Mouse (Mus musculus) megakaryocyte, embryonic 14.5 days (primary cell): ENCODE measurements around the gene Ssrp1. TPM values are rescaled to one million over a fixed set of nuclear protein-coding genes. Genes with fewer than 3 reads are reported as not detected.

Source experiments
- H3K27me3 ChIP-seq: replicated peaks from 2 replicates; pipeline ENCODE3; 2012; ENCODE audit warnings: inconsistent platforms
- H3K36me3 ChIP-seq: replicated peaks from 2 replicates; pipeline ENCODE3; 2012; ENCODE audit warnings: low read length, inconsistent platforms, mixed read lengths
- H3K4me1 ChIP-seq: 2 replicates; pipeline ENCODE4 v1.6.1; 2012; ENCODE audit warnings: inconsistent platforms
- H3K4me3 ChIP-seq: replicated peaks from 2 replicates; pipeline ENCODE3; 2012; ENCODE audit warnings: moderate library complexity, mild to moderate bottlenecking, inconsistent platforms
- H3K9me3 ChIP-seq: 2 replicates; pipeline ENCODE4 v1.6.1; 2012; ENCODE audit warnings: inconsistent platforms
- FLI1 ChIP-seq: IDR thresholded peaks from 2 replicates; pipeline ENCODE4 v1.6.1; 2012; ENCODE audit warnings: low read length, inconsistent platforms, mixed read lengths
- GATA1 ChIP-seq: IDR thresholded peaks from 3 replicates; pipeline ENCODE4 v1.6.1; 2012; ENCODE audit warnings: mixed read lengths, low read length, inconsistent platforms, borderline replicate concordance
- polyA plus RNA-seq: library from polyadenylated mRNA; stranded (reverse); fragments of >175 nt; gene quantifications from 2 replicates; pipeline ENCODE4 v1.2.3, GENCODE M21; 2012; ENCODE audit warnings: low replicate concordance; ENCODE audit not compliant: insufficient read depth

Ssrp1 gene
- polyA plus RNA-seq, 1 experiment = 23.0 TPM

DNA sequence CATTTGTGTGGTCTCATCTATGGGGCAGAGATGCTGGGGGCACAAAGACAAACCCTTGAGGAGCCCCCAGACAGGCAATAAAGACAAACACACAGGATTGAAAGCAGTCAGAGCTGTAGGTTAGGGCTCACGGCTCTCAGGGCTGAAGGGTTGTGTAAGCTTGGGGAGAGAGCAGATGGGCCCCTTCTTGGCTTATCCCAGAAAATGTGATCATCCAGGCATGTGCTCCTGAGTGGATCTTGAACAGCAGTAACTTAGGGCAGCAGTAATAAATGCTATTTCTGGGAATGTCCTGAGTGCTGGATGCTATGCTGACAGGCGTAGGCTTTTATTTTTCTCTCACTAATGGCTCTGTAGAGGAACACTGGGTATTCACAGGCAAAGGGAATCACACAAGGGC, 31.6 kb downstream of the Ssrp1 start:
- H3K4me1 ChIP-seq = no peaks in the 10 kb centered on the region
- H3K4me3 ChIP-seq = no peak overlapping the region
- TF ChIP-seq GATA1 (no peak), FLI1 (no peak)
- H3K9me3 ChIP-seq = no peaks in the 10 kb centered on the region
- H3K27me3 ChIP-seq = peaks cover 52% of the 10 kb centered on the region
- no peaks in the 10 kb centered on the region for H3K36me3 ChIP-seq

GRCm38 (mm10) chr2:85070086-85070485, 33.1 kb downstream of the Ssrp1 start:
- H3K4me3 ChIP-seq = no peak overlapping the region
- TF ChIP-seq GATA1 (no peak), FLI1 (no peak)
- H3K27me3 ChIP-seq = peaks cover 50% of the 10 kb centered on the region

DNA sequence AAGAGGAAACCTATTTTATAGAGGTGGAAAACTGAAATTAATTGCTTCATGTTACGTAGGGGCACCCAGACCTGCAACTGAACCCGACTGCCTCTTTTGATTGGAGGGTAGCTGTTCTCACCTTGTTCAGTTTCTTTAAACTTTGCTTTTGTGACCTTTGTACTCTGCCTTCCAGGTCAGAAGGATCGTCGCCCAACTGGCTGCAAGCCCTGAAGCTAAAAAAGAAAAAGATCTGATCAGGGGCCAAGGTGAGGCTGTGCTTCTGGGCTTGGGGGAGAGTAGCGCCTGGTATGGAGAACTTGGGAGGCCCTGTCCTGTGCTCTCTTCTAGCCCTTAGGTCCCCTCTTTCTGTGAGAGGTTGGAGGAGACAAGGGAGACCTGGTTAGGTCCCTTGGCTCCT, 34.9 kb downstream of the Ssrp1 start:
- TF ChIP-seq GATA1 (no peak), FLI1 (no peak)
- Histone ChIP-seq H3K9me3 (no peaks in the 10 kb centered on the region), H3K4me1 (no peaks in the 10 kb centered on the region), H3K36me3 (no peaks in the 10 kb centered on the region), H3K4me3 (no peak overlapping the region), H3K27me3 (peaks cover 37% of the 10 kb centered on the region)

More at GRCm38 (mm10) chr2:85070086-85070485, 33.1 kb downstream of the Ssrp1 start:
- Histone ChIP-seq H3K36me3 (no peaks in the 10 kb centered on the region), H3K9me3 (no peaks in the 10 kb centered on the region), H3K4me1 (no peaks in the 10 kb centered on the region)

DNA sequence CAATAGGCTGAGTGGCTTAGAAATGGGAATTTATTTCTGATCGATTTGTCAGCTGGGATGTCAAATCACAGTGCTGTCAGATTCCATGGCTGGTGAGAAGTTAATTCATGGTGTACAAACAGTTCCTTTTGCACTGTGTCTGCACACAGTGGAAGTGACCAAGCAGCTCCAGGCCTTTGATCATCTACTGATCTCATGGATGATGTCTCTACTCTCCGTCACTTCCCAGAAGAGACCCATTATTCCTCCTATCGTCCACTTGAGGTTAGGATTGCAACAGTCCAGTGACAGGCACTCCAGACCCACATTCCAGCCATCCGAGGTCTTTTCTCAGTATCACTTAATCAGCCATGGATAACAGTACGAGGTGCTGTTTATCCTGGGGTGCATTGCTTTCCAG, 36.7 kb downstream of the Ssrp1 start:
- Histone ChIP-seq H3K36me3 (no peaks in the 10 kb centered on the region), H3K4me1 (no peaks in the 10 kb centered on the region), H3K9me3 (no peaks in the 10 kb centered on the region), H3K4me3 (no peak overlapping the region), H3K27me3 (peaks cover 24% of the 10 kb centered on the region)
- no peak for TF ChIP-seq GATA1
- TF ChIP-seq FLI1 = no peak

DNA sequence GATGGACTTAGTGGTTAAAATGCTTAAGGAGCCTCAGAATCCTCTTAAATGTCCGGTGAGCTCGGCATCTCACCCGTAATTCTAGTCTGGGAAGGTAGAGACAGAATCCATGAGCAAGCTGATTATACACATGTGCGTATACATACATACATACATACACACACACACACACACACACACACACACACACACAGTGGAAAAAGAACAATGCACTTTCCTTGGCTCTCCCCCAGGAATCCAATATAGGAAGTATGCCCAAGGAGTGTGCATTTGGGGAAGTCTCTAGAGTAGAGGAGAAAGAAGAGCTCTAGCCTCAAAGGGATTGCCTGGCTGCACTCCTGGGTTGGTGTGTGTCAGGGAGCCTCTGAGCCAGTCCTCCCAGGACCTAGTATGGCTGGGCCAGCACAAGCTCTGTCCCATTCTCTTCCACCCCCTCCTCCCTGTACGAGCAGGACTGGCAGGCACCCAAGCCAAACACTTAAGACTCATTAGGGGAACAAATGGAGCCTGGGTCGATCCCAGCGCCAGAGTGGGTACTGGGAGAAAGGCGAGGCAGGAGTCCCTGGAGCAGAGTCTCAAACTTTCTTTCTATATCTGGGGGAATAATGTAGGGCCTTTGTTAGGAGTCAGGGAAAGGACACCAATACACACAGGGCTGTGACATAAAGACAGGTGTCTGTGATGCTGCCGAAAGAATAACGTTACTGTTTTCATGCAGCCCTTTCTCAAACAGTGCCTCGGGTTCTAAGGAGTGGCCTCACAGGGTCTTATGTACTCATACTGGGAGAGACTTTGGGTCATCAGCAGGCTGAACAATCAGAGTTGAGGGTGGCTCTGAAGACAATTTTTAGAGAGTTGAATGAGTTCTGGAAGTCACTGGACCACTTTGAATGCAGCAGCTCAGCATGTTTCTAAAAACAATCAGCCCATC, 51.9 kb downstream of the Ssrp1 start:
- no peak overlapping the region for H3K4me3 ChIP-seq
- H3K4me1 ChIP-seq = no peaks in the 10 kb centered on the region
- H3K36me3 ChIP-seq = no peaks in the 10 kb centered on the region
- H3K9me3 ChIP-seq = no peaks in the 10 kb centered on the region
- H3K27me3 ChIP-seq = peaks cover 2% of the 10 kb centered on the region
- TF ChIP-seq GATA1 = no peak
- no peak for TF ChIP-seq FLI1

DNA sequence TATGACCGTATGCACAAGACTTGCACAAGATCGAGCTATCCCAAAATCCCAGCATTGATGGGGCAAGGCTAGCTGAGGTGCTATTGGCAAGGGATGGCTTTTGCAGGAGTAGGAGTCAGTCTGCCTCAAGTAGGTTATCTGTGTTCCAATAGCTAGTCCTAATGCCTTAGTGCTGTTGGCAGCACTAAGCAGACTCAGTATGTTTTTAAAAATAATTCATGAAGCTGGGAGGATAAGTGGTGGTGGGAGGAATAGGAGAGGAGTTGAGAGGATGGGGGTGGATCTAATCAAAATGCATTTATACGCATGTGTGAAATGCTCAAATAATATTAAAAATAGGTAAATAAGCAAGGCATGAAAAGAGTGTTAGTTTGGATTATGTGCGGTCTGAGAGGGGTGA, 54.3 kb downstream of the Ssrp1 start:
- peaks cover 2% of the 10 kb centered on the region for H3K27me3 ChIP-seq
- H3K4me1 ChIP-seq = no peaks in the 10 kb centered on the region
- TF ChIP-seq FLI1 (no peak), GATA1 (no peak)
- H3K4me3 ChIP-seq = no peak overlapping the region
- no peaks in the 10 kb centered on the region for H3K36me3 ChIP-seq
- H3K9me3 ChIP-seq = no peaks in the 10 kb centered on the region

DNA sequence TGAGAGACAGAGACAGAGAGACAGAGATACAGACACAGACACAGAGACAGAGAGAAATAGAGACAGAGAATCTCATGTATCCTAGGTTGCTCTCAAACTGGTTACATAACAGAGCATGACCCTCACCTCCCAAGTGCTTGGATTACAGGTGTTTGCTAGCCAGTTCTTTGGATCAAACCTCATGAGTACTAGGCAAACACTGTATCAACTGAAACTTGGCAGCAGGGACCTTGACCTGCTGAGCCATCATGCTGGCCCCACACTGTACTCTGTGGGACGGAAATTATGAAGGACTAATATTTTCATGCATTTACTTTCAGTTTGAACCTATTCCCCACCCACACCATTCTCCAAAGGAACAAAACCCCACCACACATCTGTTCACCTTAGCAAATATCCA, 56.3 kb downstream of the Ssrp1 start:
- H3K4me3 ChIP-seq = no peak overlapping the region
- H3K27me3 ChIP-seq = peaks cover 2% of the 10 kb centered on the region
- no peaks in the 10 kb centered on the region for H3K4me1 ChIP-seq
- TF ChIP-seq GATA1 (no peak), FLI1 (no peak)
- H3K36me3 ChIP-seq = no peaks in the 10 kb centered on the region
- 0 out of 2 replicates have a peak, but pooled peaks cover under 1% of the 10 kb centered on the region for H3K9me3 ChIP-seq

DNA sequence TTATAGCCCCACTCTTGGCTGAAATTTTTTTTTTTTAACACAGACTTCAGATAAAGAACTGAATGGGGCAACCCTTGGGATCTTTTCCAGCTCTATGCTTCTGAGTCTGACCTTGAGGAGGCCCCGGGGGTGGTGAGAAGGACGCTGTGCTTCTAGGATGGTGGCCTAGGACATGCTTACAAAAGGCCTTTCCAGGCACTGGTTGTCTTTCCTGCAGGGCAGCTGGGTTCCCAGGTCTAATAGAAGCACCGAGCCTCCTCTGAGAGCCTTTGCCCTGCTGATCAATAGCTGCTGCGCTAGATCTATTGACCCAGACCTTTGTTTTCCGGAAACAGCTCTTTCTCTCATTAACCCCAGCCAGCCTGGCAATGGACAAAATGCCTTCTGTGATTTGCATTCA, 58.9 kb downstream of the Ssrp1 start:
- no peak overlapping the region for H3K4me3 ChIP-seq
- TF ChIP-seq FLI1 (no peak), GATA1 (no peak)
- no peaks in the 10 kb centered on the region for H3K36me3 ChIP-seq
- H3K4me1 ChIP-seq = no peaks in the 10 kb centered on the region
- peaks cover 4% of the 10 kb centered on the region; the same call in 1 of the 2 replicates for H3K9me3 ChIP-seq
- peaks cover 1% of the 10 kb centered on the region for H3K27me3 ChIP-seq

Other genes with a start within 250 kb of the Ssrp1 start
- gene Ube2l6, start 238.4 kb upstream of the Ssrp1 start, polyA plus RNA-seq = 4.4 and 5.9 TPM in 2 replicates
- gene Smtnl1, start 214.6 kb upstream of the Ssrp1 start, polyA plus RNA-seq = 0.07 TPM in 1 of 2 replicates, not detected in the other
- gene Timm10, start 210.2 kb upstream of the Ssrp1 start, polyA plus RNA-seq = 9.7 TPM in 1 of 2 replicates, not detected in the other
- gene Slc43a1, start 198.4 kb upstream of the Ssrp1 start, polyA plus RNA-seq = 1.8 and 5.0 TPM in 2 replicates
- gene Rtn4rl2, start 150.5 kb upstream of the Ssrp1 start, polyA plus RNA-seq = 2.7 and 8.4 TPM in 2 replicates
- 4.4 and 9.1 TPM in 2 replicates for gene Slc43a3, start 100.7 kb upstream of the Ssrp1 start, polyA plus RNA-seq
- gene Prg2, start 56.8 kb upstream of the Ssrp1 start, polyA plus RNA-seq = 2.5 TPM in 1 of 2 replicates, not detected in the other
- 1.8 TPM in 1 of 2 replicates, not detected in the other for gene Prg3, start 49.0 kb upstream of the Ssrp1 start, polyA plus RNA-seq
- gene P2rx3, start 228 bp downstream of the Ssrp1 start, polyA plus RNA-seq = not detected in 2 replicates
- 0.72 TPM in 1 of 2 replicates, not detected in the other for gene Tnks1bp1, start 10.8 kb downstream of the Ssrp1 start, polyA plus RNA-seq
- gene Aplnr, start 99.0 kb downstream of the Ssrp1 start, polyA plus RNA-seq = not detected in 2 replicates
- gene Lrrc55, start 160.0 kb downstream of the Ssrp1 start, polyA plus RNA-seq = not detected in 2 replicates